Mouse (Mus musculus): ENCODE measurements around the gene Slamf6.

GRCm38 (mm10) chr1:171991883-171992282 is 74.6 kb downstream of the Slamf6 start:
- TF ChIP-seq POLR2A (IDR thresholded peaks at IDR 0.05; ENCODE audit: low read depth, low read length): no peak
- TF ChIP-seq CTCF (IDR thresholded peaks at IDR 0.05; ENCODE audit: borderline replicate concordance, insufficient read depth, low read length): no peak
